Mouse (Mus musculus) forelimb bud, embryonic 11.5 days (tissue): ENCODE data around the gene Ogdhl.
A peak's percentile ranks its signal among the peaks of the same experiment; 100 is the strongest.

Experiments
- DNase-seq: peaks from one replicate; pipeline ENCODE4 v3.0.0-alpha.2; 2012; ENCODE audit warnings: low read depth, low spot score

The Ogdhl gene

GRCm38 (mm10) chr14:32379395-32380098, 57.7 kb downstream of the Ogdhl start:
- DNase-seq, result no peak

- no peak for DNase-seq
Observed at GRCm38 (mm10) chr14:32380099-32380480, 58.3 kb downstream of the Ogdhl start.

- DNase-seq, result no peak
Observed at GRCm38 (mm10) chr14:32381066-32381465, 59.2 kb downstream of the Ogdhl start.

- DNase-seq, result no peak
Observed at GRCm38 (mm10) chr14:32381619-32382018, 59.8 kb downstream of the Ogdhl start.

GRCm38 (mm10) chr14:32388196-32388595, 66.4 kb downstream of the Ogdhl start, which contains the start of gene 1700024G13Rik:
TSS of gene 1700024G13Rik (minus strand) at chr14:32388391.
- peak; percentile 72 for DNase-seq
